Mouse (Mus musculus) midbrain, postnatal 0 days (tissue): ENCODE measurements around the gene Mnd1. TPM values are rescaled to one million over a fixed set of nuclear protein-coding genes. Genes with fewer than 3 reads are reported as not detected.
A peak's percentile ranks its signal among the peaks of the same experiment; 100 is the strongest.

Experiments used
- ATAC-seq: fragments of 200-750 bp; cut with Nextera tagmentation; 2 replicates; pipeline ENCODE4 v1.8.0; 2017; ENCODE audit warnings: moderate number of reproducible peaks, mild to moderate bottlenecking, moderate TSS enrichment, moderate library complexity; ENCODE audit not compliant: low FRiP score
- DNase-seq: peaks from one replicate; pipeline ENCODE4 v3.0.0-alpha.2; 2015; ENCODE audit warnings: low spot score
- H3K27ac ChIP-seq: fragments of 300-500 bp; sonication (generic); 2 replicates; pipeline ENCODE4 v1.5.1; 2014; ENCODE audit warnings: low read depth, mild to moderate bottlenecking, low read length, mixed read lengths
- H3K27me3 ChIP-seq: fragments of 300-500 bp; sonication (generic); 2 replicates; pipeline ENCODE4 v1.6.1; 2014; ENCODE audit warnings: low read length, control low read depth, mixed read lengths; ENCODE audit not compliant: insufficient read depth
- H3K36me3 ChIP-seq: fragments of 300-500 bp; sonication (generic); 2 replicates; pipeline ENCODE4 v1.6.1; 2014; ENCODE audit warnings: low read length, control low read depth, mixed read lengths; ENCODE audit not compliant: insufficient read depth
- H3K4me1 ChIP-seq: fragments of 300-500 bp; sonication (generic); 2 replicates; pipeline ENCODE4 v1.6.1; 2014; ENCODE audit warnings: mild to moderate bottlenecking, control low read depth, antibody characterized with exemption, low read length, mixed read lengths; ENCODE audit not compliant: insufficient read depth
- H3K4me2 ChIP-seq: fragments of 300-500 bp; sonication (generic); 2 replicates; pipeline ENCODE4 v1.6.1; 2014; ENCODE audit warnings: low read depth, mild to moderate bottlenecking, low read length, mixed read lengths; ENCODE audit not compliant: poor library complexity, severe bottlenecking
- H3K4me3 ChIP-seq: fragments of 300-500 bp; sonication (generic); 2 replicates; pipeline ENCODE4 v1.5.1; 2014; ENCODE audit warnings: low read depth, mild to moderate bottlenecking, low read length, moderate library complexity
- H3K9ac ChIP-seq: fragments of 300-500 bp; sonication (generic); replicated peaks from 2 replicates; pipeline ENCODE4 v1.6.1; 2014; ENCODE audit warnings: mild to moderate bottlenecking, low read length, moderate library complexity, mixed read lengths; ENCODE audit not compliant: poor library complexity, severe bottlenecking
- H3K9me3 ChIP-seq: fragments of 300-500 bp; sonication (generic); 2 replicates; pipeline ENCODE4 v1.6.1; 2016; ENCODE audit warnings: low read length, control low read depth
- CTCF ChIP-seq: IDR thresholded peaks from 2 replicates; pipeline ENCODE4 v1.5.1; 2016; ENCODE audit warnings: antibody characterized with exemption, mild to moderate bottlenecking
- WGBS: fragments of 180-500 bp; shearing (Covaris S2); extraction: QIAGEN DNeasy Blood & Tissue Kit; methylation state at CpG from one replicate; pipeline ENCODE4 v1.1.7; 2014; 5-methylcytosine and 5-hydroxymethylcytosine counted together
- polyA plus RNA-seq: library from polyadenylated mRNA; unstranded; fragments of >200 nt; fragmentation: Nextera tagmentation; extraction: Ambion mirVana; gene quantifications from 2 replicates; pipeline ENCODE4 v1.2.1, GENCODE M21; 2015
- total RNA-seq: library from RNA; depleted of rRNA; stranded (reverse); fragments of >200 nt; gene quantifications from 2 replicates; pipeline ENCODE4 v1.2.3, GENCODE M21; 2014

Mnd1 gene
- total and polyA plus RNA-seq, 2 experiments from 2014 or later, result 1.9 to 2.5 TPM

GRCm38 (mm10) chr3:84046206-84046605, 109.4 kb downstream of the Mnd1 start:
- no peaks in the 10 kb centered on the region for H3K36me3 ChIP-seq
- H3K4me2 ChIP-seq, result no peak overlapping the region
- no peaks in the 10 kb centered on the region for H3K9me3 ChIP-seq
- H3K9ac ChIP-seq, result no peak overlapping the region
- H3K27ac ChIP-seq, result no peak overlapping the region
- no peak for TF ChIP-seq CTCF
- no peaks in the 10 kb centered on the region; the same call in 1 of the 2 replicates for H3K4me1 ChIP-seq
- DNase-seq (no peak), ATAC-seq (no peak)
- WGBS, result 95% methylated on average over 8 of the region's 8 CpGs
- no peak overlapping the region for H3K4me3 ChIP-seq
- no peaks in the 10 kb centered on the region for H3K27me3 ChIP-seq

DNA sequence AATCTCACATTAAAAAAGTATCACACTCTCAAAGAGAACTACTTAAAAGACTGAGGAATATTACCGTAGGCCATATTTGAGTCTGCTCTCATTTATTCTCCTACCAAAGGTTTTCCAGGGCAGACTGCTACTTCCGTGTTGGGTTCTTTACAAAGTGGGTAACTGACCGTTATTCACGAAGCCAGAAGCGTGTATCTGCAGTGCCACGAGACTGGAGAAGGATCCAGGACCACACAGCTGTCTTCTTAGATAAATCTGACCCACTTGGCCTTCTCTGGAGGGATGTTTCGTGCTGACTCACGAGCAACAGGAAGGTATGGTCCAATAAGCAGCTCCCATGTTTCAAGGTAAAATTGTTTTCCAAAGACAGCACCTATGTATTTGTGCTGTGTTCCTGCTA, 113.8 kb downstream of the Mnd1 start:
- no peak overlapping the region for H3K4me2 ChIP-seq
- no peak for DNase-seq
- H3K27ac ChIP-seq, result no peak overlapping the region
- no peak for TF ChIP-seq CTCF
- H3K36me3 ChIP-seq, result no peaks in the 10 kb centered on the region
- H3K27me3 ChIP-seq, result no peaks in the 10 kb centered on the region
- H3K9me3 ChIP-seq, result no peaks in the 10 kb centered on the region
- no peak overlapping the region for H3K9ac ChIP-seq
- peaks cover 6% of the 10 kb centered on the region; the same call in 1 of the 2 replicates for H3K4me1 ChIP-seq
- 88% methylated on average over 8 of the region's 8 CpGs for WGBS
- ATAC-seq, result no peak
- no peak overlapping the region for H3K4me3 ChIP-seq

- H3K4me2 ChIP-seq, result peak overlapping the region; percentile 86
- DNase-seq (peak; percentile 69), ATAC-seq (peak; percentile 64)
- WGBS, result 3% methylated on average over 23 of the region's 23 CpGs
- H3K4me1 ChIP-seq, result peaks cover 6% of the 10 kb centered on the region; the same call in 1 of the 2 replicates
- TF ChIP-seq CTCF, result peak; percentile 44
- no peaks in the 10 kb centered on the region for H3K9me3 ChIP-seq
- H3K4me3 ChIP-seq, result peak overlapping the region; percentile 96
- H3K9ac ChIP-seq, result peak overlapping the region; percentile 96
- no peaks in the 10 kb centered on the region for H3K36me3 ChIP-seq
- H3K27ac ChIP-seq, result peak overlapping the region; percentile 88
- no peaks in the 10 kb centered on the region for H3K27me3 ChIP-seq
These were observed 115.0 kb downstream of the Mnd1 start for GRCm38 (mm10) chr3:84040476-84041082.

DNA sequence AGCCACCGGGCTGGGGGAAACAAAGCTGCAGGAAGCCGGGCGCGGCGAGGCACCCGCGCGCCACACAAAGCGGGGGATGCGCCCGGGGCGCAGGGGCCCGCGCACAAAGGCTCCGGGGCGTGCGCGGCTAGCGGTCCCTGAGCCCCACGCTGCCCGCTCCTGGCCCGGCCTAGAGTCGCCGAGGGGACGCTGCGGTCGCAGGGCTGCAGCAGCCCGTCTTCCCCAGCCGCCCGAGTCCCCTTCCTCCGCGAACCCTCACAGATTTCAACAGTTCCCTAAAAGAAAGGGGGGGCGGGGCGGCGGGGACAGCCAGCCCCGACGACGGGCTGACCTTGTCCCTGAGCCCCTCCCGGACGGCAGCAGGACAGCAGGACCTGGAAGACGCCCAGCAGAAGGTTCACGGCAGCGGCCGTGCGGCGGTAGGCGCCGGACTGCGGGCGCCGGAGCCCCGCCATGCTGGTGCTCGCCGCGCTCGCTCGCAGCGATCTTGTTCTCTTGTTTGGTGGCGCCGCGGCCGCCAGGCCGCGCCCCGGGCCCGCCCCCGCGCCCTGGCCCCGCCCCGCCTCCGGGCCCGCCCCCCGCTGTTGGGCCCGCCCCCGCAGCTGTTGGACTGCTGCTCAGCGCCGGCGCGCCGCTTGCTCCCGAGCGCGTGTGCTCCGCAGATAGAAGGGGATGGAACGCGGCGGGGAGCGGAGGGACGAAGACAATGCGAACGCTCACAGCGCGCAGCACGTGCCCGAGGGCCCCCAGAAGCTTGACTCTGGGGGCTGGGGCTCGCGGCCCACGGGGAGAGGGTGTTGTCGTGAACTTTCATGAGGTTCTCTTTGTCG, 115.7 kb downstream of the Mnd1 start, which contains the start of gene Tmem131l:
Tmem131l (minus strand) TSS at position 530 of the 830 bp plus-strand sequence.
- Histone ChIP-seq H3K27me3 (no peaks in the 10 kb centered on the region), H3K4me1 (peaks cover 6% of the 10 kb centered on the region; the same call in 1 of the 2 replicates), H3K36me3 (no peaks in the 10 kb centered on the region), H3K4me3 (peak within 1 kb of the TSS; percentile 96), H3K9ac (peak within 1 kb of the TSS; percentile 96), H3K9me3 (no peaks in the 10 kb centered on the region), H3K4me2 (peak within 1 kb of the TSS; percentile 86), H3K27ac (peak within 1 kb of the TSS; percentile 88)
- 1% methylated on average over 88 of the region's 100 CpGs for WGBS
- no peak for TF ChIP-seq CTCF
- ATAC-seq (peak; percentile 92), DNase-seq (peak; percentile 87)

- H3K4me1 ChIP-seq, result peaks cover 6% of the 10 kb centered on the region; the same call in 1 of the 2 replicates
- under 1% methylated on average over 42 of the region's 42 CpGs for WGBS
- peak overlapping the region; percentile 86 for H3K4me2 ChIP-seq
- peak overlapping the region; percentile 96 for H3K9ac ChIP-seq
- H3K27ac ChIP-seq, result peak overlapping the region; percentile 88
- no peak for TF ChIP-seq CTCF
- DNase-seq (peak; percentile 28), ATAC-seq (peak; percentile 21)
- H3K27me3 ChIP-seq, result no peaks in the 10 kb centered on the region
- H3K4me3 ChIP-seq, result peak overlapping the region; percentile 96
- H3K9me3 ChIP-seq, result no peaks in the 10 kb centered on the region
- H3K36me3 ChIP-seq, result no peaks in the 10 kb centered on the region
These were observed 116.5 kb downstream of the Mnd1 start for GRCm38 (mm10) chr3:84038981-84039645.
